Mouse (Mus musculus): ENCODE results near the gene Zmat5.

The Zmat5 gene

GRCm38 (mm10) chr11:4784629-4785142 lies 80.2 kb downstream of the Zmat5 start:
- no peak for DNase-seq
